Mouse (Mus musculus) midbrain, embryonic 13.5 days (tissue): Measurements from ENCODE around the gene Mcrs1. TPM values are rescaled to one million over a fixed set of nuclear protein-coding genes. Genes with fewer than 3 reads are reported as not detected.
A peak's percentile ranks its signal among the peaks of the same experiment; 100 is the strongest.

Experiments
- ATAC-seq: fragments of 200-750 bp; cut with Nextera tagmentation; 2 replicates; pipeline ENCODE4 v1.8.0; 2017; ENCODE audit warnings: mild to moderate bottlenecking, moderate TSS enrichment, moderate library complexity
- H3K27ac ChIP-seq: fragments of 300-500 bp; sonication (generic); 2 replicates; pipeline ENCODE4 v1.5.1; 2015; ENCODE audit warnings: inconsistent platforms, mild to moderate bottlenecking, moderate library complexity
- H3K27me3 ChIP-seq: fragments of 300-500 bp; sonication (generic); 2 replicates; pipeline ENCODE4 v1.6.1; 2015; ENCODE audit warnings: mild to moderate bottlenecking, inconsistent platforms
- H3K36me3 ChIP-seq: fragments of 300-500 bp; sonication (generic); 2 replicates; pipeline ENCODE4 v1.6.1; 2015; ENCODE audit warnings: mild to moderate bottlenecking, inconsistent platforms
- H3K4me1 ChIP-seq: fragments of 300-500 bp; sonication (generic); replicated peaks from 2 replicates; pipeline ENCODE4 v1.6.1; 2015; ENCODE audit warnings: inconsistent platforms
- H3K4me2 ChIP-seq: fragments of 300-500 bp; sonication (generic); replicated peaks from 2 replicates; pipeline ENCODE4 v1.6.1; 2015; ENCODE audit warnings: moderate library complexity, mild to moderate bottlenecking, inconsistent platforms
- H3K4me3 ChIP-seq: fragments of 300-500 bp; sonication (generic); replicated peaks from 2 replicates; pipeline ENCODE4 v1.5.1; 2015; ENCODE audit warnings: mild to moderate bottlenecking, inconsistent platforms
- H3K9ac ChIP-seq: fragments of 300-500 bp; sonication (generic); replicated peaks from 2 replicates; pipeline ENCODE4 v1.6.1; 2015; ENCODE audit warnings: mild to moderate bottlenecking, inconsistent platforms
- H3K9me3 ChIP-seq: fragments of 300-500 bp; sonication (generic); 2 replicates; pipeline ENCODE4 v1.6.1; 2016; ENCODE audit warnings: mild to moderate bottlenecking, inconsistent platforms
- WGBS: fragments of 180-500 bp; shearing (Covaris S2); methylation state at CpG from one replicate; pipeline ENCODE4 v1.1.7; 2015; 5-methylcytosine and 5-hydroxymethylcytosine counted together
- polyA plus RNA-seq: library from polyadenylated mRNA; unstranded; fragments of >200 nt; fragmentation: Nextera tagmentation; extraction: Ambion mirVana; gene quantifications from 2 replicates; pipeline ENCODE4 v1.2.1, GENCODE M21; 2015

Gene Mcrs1
- polyA plus RNA-seq, 1 experiment from 2014 or later = 218 TPM

- H3K9me3 ChIP-seq = no peaks in the 10 kb centered on the region
- H3K4me2 ChIP-seq = peak overlapping the region; percentile 57
- WGBS = under 1% methylated on average over 46 of the region's 46 CpGs
- H3K27ac ChIP-seq = no peak overlapping the region
- H3K4me3 ChIP-seq = peak overlapping the region; percentile 42
- no peaks in the 10 kb centered on the region for H3K36me3 ChIP-seq
- peaks cover 96% of the 10 kb centered on the region for H3K27me3 ChIP-seq
- no peak for ATAC-seq
- peak overlapping the region; percentile 37 for H3K9ac ChIP-seq
- H3K4me1 ChIP-seq = peaks cover 39% of the 10 kb centered on the region
Observed at GRCm38 (mm10) chr15:99223585-99224207, 28.1 kb downstream of the Mcrs1 start.

GRCm38 (mm10) chr15:99222794-99223584 lies 28.8 kb downstream of the Mcrs1 start:
- peaks cover 89% of the 10 kb centered on the region for H3K27me3 ChIP-seq
- H3K27ac ChIP-seq = no peak overlapping the region
- no peaks in the 10 kb centered on the region for H3K36me3 ChIP-seq
- peak overlapping the region; percentile 37 for H3K9ac ChIP-seq
- ATAC-seq = no peak
- peak overlapping the region; percentile 42 for H3K4me3 ChIP-seq
- no peaks in the 10 kb centered on the region for H3K9me3 ChIP-seq
- peak overlapping the region; percentile 57 for H3K4me2 ChIP-seq
- peaks cover 39% of the 10 kb centered on the region for H3K4me1 ChIP-seq
- WGBS = 4% methylated on average over 18 of the region's 18 CpGs

GRCm38 (mm10) chr15:99221315-99221952 lies 30.3 kb downstream of the Mcrs1 start:
- H3K4me2 ChIP-seq = no peak overlapping the region
- 5% methylated on average over 8 of the region's 8 CpGs for whole genome bisulfite sequencing
- no peak overlapping the region for H3K4me3 ChIP-seq
- ATAC-seq = no peak
- H3K36me3 ChIP-seq = no peaks in the 10 kb centered on the region
- no peaks in the 10 kb centered on the region for H3K9me3 ChIP-seq
- H3K27me3 ChIP-seq = peaks cover 73% of the 10 kb centered on the region
- no peak overlapping the region for H3K9ac ChIP-seq
- no peak overlapping the region for H3K27ac ChIP-seq
- peaks cover 39% of the 10 kb centered on the region for H3K4me1 ChIP-seq

GRCm38 (mm10) chr15:99217630-99218029 lies 34.1 kb downstream of the Mcrs1 start:
- peaks cover 17% of the 10 kb centered on the region for H3K36me3 ChIP-seq
- no peak overlapping the region for H3K4me2 ChIP-seq
- H3K4me1 ChIP-seq = peaks cover 6% of the 10 kb centered on the region; the same call in 1 of the 2 replicates
- peaks cover 35% of the 10 kb centered on the region for H3K27me3 ChIP-seq
- H3K9ac ChIP-seq = no peak overlapping the region
- H3K9me3 ChIP-seq = no peaks in the 10 kb centered on the region
- no peak overlapping the region for H3K27ac ChIP-seq
- WGBS = 91% methylated on average over 4 of the region's 4 CpGs
- no peak for ATAC-seq
- no peak overlapping the region for H3K4me3 ChIP-seq

GRCm38 (mm10) chr15:99215741-99216463 lies 35.9 kb downstream of the Mcrs1 start:
- 85% methylated on average over 11 of the region's 11 CpGs for WGBS
- Histone ChIP-seq H3K36me3 (peaks cover 34% of the 10 kb centered on the region), H3K9me3 (no peaks in the 10 kb centered on the region), H3K27ac (no peak overlapping the region), H3K9ac (no peak overlapping the region), H3K27me3 (peaks cover 18% of the 10 kb centered on the region), H3K4me3 (no peak overlapping the region), H3K4me2 (no peak overlapping the region), H3K4me1 (no peaks in the 10 kb centered on the region)
- ATAC-seq = no peak

- Histone ChIP-seq H3K4me2 (no peak overlapping the region), H3K4me1 (no peaks in the 10 kb centered on the region), H3K4me3 (no peak overlapping the region), H3K27ac (no peak overlapping the region), H3K27me3 (peaks cover 8% of the 10 kb centered on the region), H3K9me3 (no peaks in the 10 kb centered on the region), H3K9ac (no peak overlapping the region), H3K36me3 (peaks cover 43% of the 10 kb centered on the region)
- WGBS = 69% methylated on average over 2 of the region's 2 CpGs
- no peak for ATAC-seq
Observed at GRCm38 (mm10) chr15:99214941-99215340, 36.8 kb downstream of the Mcrs1 start.

GRCm38 (mm10) chr15:99213183-99213582 lies 38.6 kb downstream of the Mcrs1 start:
- Histone ChIP-seq H3K36me3 (peaks cover 57% of the 10 kb centered on the region), H3K4me3 (no peak overlapping the region), H3K27ac (no peak overlapping the region), H3K27me3 (no peaks in the 10 kb centered on the region), H3K9ac (no peak overlapping the region), H3K4me1 (no peaks in the 10 kb centered on the region), H3K4me2 (no peak overlapping the region), H3K9me3 (no peaks in the 10 kb centered on the region)
- WGBS = 90% methylated on average over 10 of the region's 10 CpGs
- no peak for ATAC-seq

GRCm38 (mm10) chr15:99205959-99206358 lies 45.8 kb downstream of the Mcrs1 start:
- Histone ChIP-seq H3K4me1 (no peaks in the 10 kb centered on the region), H3K9ac (no peak overlapping the region), H3K36me3 (peaks cover 57% of the 10 kb centered on the region), H3K4me2 (no peak overlapping the region), H3K9me3 (no peaks in the 10 kb centered on the region), H3K4me3 (no peak overlapping the region), H3K27me3 (no peaks in the 10 kb centered on the region), H3K27ac (no peak overlapping the region)
- WGBS = 75% methylated on average over 8 of the region's 8 CpGs
- ATAC-seq = no peak

- no peak overlapping the region for H3K4me2 ChIP-seq
- H3K27me3 ChIP-seq = no peaks in the 10 kb centered on the region
- H3K36me3 ChIP-seq = peaks cover 31% of the 10 kb centered on the region
- H3K4me1 ChIP-seq = 0 out of 2 replicates have a peak, but pooled peaks cover 4% of the 10 kb centered on the region
- H3K9me3 ChIP-seq = no peaks in the 10 kb centered on the region
- H3K9ac ChIP-seq = no peak overlapping the region
- no peak overlapping the region for H3K4me3 ChIP-seq
- ATAC-seq = no peak
- no peak overlapping the region for H3K27ac ChIP-seq
Observed at GRCm38 (mm10) chr15:99198761-99199160, 53.0 kb downstream of the Mcrs1 start.

GRCm38 (mm10) chr15:99195043-99195442 lies 56.7 kb downstream of the Mcrs1 start:
- WGBS = 46% methylated on average over 6 of the region's 6 CpGs
- ATAC-seq = no peak
- Histone ChIP-seq H3K36me3 (peaks cover 33% of the 10 kb centered on the region), H3K27ac (no peak overlapping the region), H3K9me3 (no peaks in the 10 kb centered on the region), H3K4me3 (no peak overlapping the region), H3K27me3 (no peaks in the 10 kb centered on the region), H3K4me2 (no peak overlapping the region), H3K9ac (no peak overlapping the region), H3K4me1 (0 out of 2 replicates have a peak, but pooled peaks cover 4% of the 10 kb centered on the region)

GRCm38 (mm10) chr15:99194358-99194757 lies 57.4 kb downstream of the Mcrs1 start:
- no peak overlapping the region for H3K4me2 ChIP-seq
- no peak overlapping the region for H3K27ac ChIP-seq
- H3K4me3 ChIP-seq = no peak overlapping the region
- H3K36me3 ChIP-seq = peaks cover 30% of the 10 kb centered on the region
- H3K9me3 ChIP-seq = no peaks in the 10 kb centered on the region
- H3K4me1 ChIP-seq = 0 out of 2 replicates have a peak, but pooled peaks cover 4% of the 10 kb centered on the region
- H3K9ac ChIP-seq = no peak overlapping the region
- H3K27me3 ChIP-seq = no peaks in the 10 kb centered on the region
- 84% methylated on average over 10 of the region's 10 CpGs for WGBS
- ATAC-seq = no peak
